Mouse (Mus musculus) brain, embryonic 14.5 days (tissue): ENCODE measurements at regions not wholly inside any gene's neighbourhood (a gene's known extent, or its start where the extent isn't known, plus 50 kb on each side); places are given as distances from the start of the nearest gene placed in this dataset.

Source experiments
- CTCF ChIP-seq: fragments of 200-500 bp; IDR thresholded peaks from 2 replicates; pipeline ENCODE4 v1.5.1; 2012; ENCODE audit warnings: inconsistent platforms, mild to moderate bottlenecking, moderate library complexity, borderline replicate concordance; ENCODE audit not compliant: insufficient read depth, insufficient read length; ENCODE audit errors: extremely low read depth
- POLR2A ChIP-seq: fragments of 200-500 bp; IDR thresholded peaks from 2 replicates; pipeline ENCODE4 v1.6.1; 2012; ENCODE audit warnings: mild to moderate bottlenecking, inconsistent platforms, borderline replicate concordance; ENCODE audit not compliant: poor library complexity, insufficient read depth, insufficient read length, severe bottlenecking; ENCODE audit errors: extremely low read depth

GRCm38 (mm10) chr3:149546256-149546655 lies 555.9 kb upstream of the Adgrl2 start:
- TF ChIP-seq POLR2A = no peak
- no peak for TF ChIP-seq CTCF
